Mouse (Mus musculus): ENCODE measurements at regions not wholly inside any gene's neighbourhood (a gene's known extent, or its start where the extent isn't known, plus 50 kb on each side); places are given as distances from the start of the nearest gene placed in this dataset.

- TF ChIP-seq CTCF (conservative IDR thresholded peaks at IDR 0.05; ENCODE audit: low read length) (no peak), POU5F1 (IDR thresholded peaks at IDR 0.05; ENCODE audit: borderline replicate concordance, low read length) (no peak)
Observed at GRCm38 (mm10) chr14:105518706-105519105, 260.3 kb downstream of the Ndfip2 start.
